Mouse (Mus musculus): ENCODE data around the gene Ten1. TPM values are rescaled to one million over a fixed set of nuclear protein-coding genes. Genes with fewer than 3 reads are reported as not detected.

Ten1 gene
- polyA plus RNA-seq, 1 experiment from 2014 or later: 82.0 TPM

DNA sequence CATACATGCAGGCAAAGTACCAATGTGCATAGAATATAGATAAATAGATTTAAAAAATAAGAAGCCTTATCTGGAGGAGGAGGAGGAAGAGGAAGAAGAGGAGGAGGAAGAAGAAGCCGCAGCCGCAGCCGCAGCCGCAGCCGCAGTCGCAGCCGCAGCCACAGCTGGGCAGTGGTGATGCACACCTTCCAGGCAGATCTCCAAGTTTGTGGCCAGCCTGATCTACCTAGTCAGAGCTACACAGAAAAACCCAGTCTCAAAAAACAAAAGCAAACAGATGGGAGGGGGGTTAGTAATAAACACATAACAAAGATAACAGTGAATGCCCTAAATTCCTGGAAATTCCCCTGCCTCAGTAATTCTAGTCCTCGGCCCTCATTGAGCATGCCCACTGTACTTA is 4.0 kb upstream of the Ten1 start:
- no peaks in the 10 kb centered on the region for H3K9me3 ChIP-seq (replicated peaks; ENCODE audit: control insufficient read depth, low read length, poor library complexity, severe bottlenecking)
- peaks cover 19% of the 10 kb centered on the region for H3K36me3 ChIP-seq (ENCODE audit: control insufficient read depth, insufficient read depth, low read length)
- H3K4me3 ChIP-seq (ENCODE audit: low read depth, low read length): no peak overlapping the region
- no peak overlapping the region for H3K27ac ChIP-seq (ENCODE audit: low read length)
- H3K4me1 ChIP-seq (ENCODE audit: control insufficient read depth, insufficient read depth, low read length): peaks cover 33% of the 10 kb centered on the region
- no peaks in the 10 kb centered on the region for H3K27me3 ChIP-seq (ENCODE audit: control insufficient read depth, insufficient read depth, low read depth, low read length)
- no peak overlapping the region for H3K4me2 ChIP-seq (ENCODE audit: low read length)
- no peak for ATAC-seq
- WGBS: 96% methylated on average over 8 of the region's 8 CpGs
- no peak overlapping the region for H3K9ac ChIP-seq (ENCODE audit: low read depth, low read length)

DNA sequence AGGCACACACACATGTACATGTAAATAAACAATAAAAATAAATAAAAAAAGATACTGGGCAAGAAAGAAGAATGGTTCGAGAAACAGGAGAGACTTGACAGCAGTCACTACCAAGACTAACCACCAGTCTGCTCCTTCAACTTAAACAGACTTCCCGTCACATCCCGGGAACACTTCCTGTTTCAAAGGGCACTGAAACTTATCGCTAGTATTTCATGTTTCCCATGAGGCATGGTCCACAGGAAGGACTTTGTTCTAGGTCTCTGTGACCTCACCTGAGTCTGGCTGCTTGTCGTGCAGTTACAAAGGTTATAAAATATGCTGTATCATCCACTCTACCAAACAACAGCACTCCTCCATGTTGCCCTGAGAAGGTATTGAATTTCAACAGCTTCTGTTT is 3.4 kb upstream of the Ten1 start:
- no peak overlapping the region for H3K4me3 ChIP-seq (ENCODE audit: low read depth, low read length)
- H3K4me1 ChIP-seq (ENCODE audit: control insufficient read depth, insufficient read depth, low read length): peaks cover 34% of the 10 kb centered on the region
- H3K4me2 ChIP-seq (ENCODE audit: low read length): no peak overlapping the region
- peaks cover 16% of the 10 kb centered on the region for H3K36me3 ChIP-seq (ENCODE audit: control insufficient read depth, insufficient read depth, low read length)
- H3K27ac ChIP-seq (ENCODE audit: low read length): no peak overlapping the region
- ATAC-seq: no peak
- H3K27me3 ChIP-seq (ENCODE audit: control insufficient read depth, insufficient read depth, low read depth, low read length): no peaks in the 10 kb centered on the region
- 85% methylated on average over 5 of the region's 5 CpGs for WGBS
- H3K9me3 ChIP-seq (replicated peaks; ENCODE audit: control insufficient read depth, low read length, poor library complexity, severe bottlenecking): no peaks in the 10 kb centered on the region
- no peak overlapping the region for H3K9ac ChIP-seq (ENCODE audit: low read depth, low read length)

DNA sequence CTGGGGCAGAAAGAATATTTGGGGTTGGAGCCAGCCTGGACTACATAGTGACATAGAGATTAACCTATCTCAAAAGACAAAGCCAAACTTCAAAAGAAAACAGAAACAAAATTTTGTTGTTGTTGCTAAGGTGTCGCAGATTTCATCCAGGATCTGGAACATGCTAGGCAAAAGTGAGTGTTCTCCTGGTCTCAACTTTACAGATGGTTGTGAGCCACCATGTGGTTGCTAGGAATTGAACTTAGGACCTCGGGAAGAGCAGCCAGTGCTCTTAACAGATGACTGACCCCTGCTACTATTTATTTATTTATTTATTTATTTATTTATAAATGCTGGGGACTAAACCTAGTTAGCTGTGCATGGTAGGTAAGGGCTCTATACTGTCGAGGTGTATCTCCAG is 2.3 kb upstream of the Ten1 start:
- no peak overlapping the region for H3K27ac ChIP-seq (ENCODE audit: low read length)
- H3K4me1 ChIP-seq (ENCODE audit: control insufficient read depth, insufficient read depth, low read length): peaks cover 34% of the 10 kb centered on the region
- peaks cover 12% of the 10 kb centered on the region for H3K36me3 ChIP-seq (ENCODE audit: control insufficient read depth, insufficient read depth, low read length)
- H3K9me3 ChIP-seq (replicated peaks; ENCODE audit: control insufficient read depth, low read length, poor library complexity, severe bottlenecking): no peaks in the 10 kb centered on the region
- no peak overlapping the region for H3K4me3 ChIP-seq (ENCODE audit: low read depth, low read length)
- no peak for ATAC-seq
- H3K9ac ChIP-seq (ENCODE audit: low read depth, low read length): no peak overlapping the region
- H3K4me2 ChIP-seq (ENCODE audit: low read length): no peak overlapping the region
- H3K27me3 ChIP-seq (ENCODE audit: control insufficient read depth, insufficient read depth, low read depth, low read length): no peaks in the 10 kb centered on the region
- WGBS: 88% methylated on average over 3 of the region's 3 CpGs

DNA sequence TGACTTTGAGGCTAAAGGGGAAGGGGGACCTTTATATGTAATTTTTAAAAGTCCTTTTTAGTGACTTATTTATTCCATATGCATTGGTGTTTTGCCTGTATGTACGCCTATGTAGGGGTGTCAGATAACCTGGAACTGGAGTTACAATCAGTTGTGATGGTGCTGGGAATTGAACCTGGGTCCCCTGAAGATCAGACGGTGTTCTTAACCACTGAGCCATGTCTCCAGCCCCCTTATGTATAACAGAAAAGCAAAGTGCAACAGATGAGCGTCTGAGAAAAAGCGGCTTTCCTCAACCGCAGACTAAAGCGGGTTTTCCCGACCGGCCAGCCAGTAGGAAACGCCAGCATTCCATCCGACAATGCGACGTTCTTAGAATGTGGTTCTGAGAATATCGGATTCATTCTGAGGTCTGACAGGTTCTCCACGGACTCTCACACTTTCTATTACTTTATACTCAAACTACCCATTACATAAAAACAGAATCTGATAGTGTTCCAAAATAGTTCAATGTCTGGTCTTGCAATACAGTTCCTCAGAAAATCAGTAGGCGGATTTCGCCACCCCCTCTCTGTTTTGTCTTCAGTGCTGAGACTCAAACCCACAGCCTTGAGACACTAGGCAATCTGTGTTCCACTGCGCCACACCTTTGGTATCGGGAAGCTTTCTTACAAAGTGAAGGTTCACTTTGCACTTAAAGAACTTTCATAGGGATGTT is 1.6 kb upstream of the Ten1 start:
- H3K27ac ChIP-seq (ENCODE audit: low read length): no peak overlapping the region
- H3K4me3 ChIP-seq (ENCODE audit: low read depth, low read length): peak overlapping the region; percentile 80; the same call in 1 of the 2 replicates
- H3K36me3 ChIP-seq (ENCODE audit: control insufficient read depth, insufficient read depth, low read length): peaks cover 12% of the 10 kb centered on the region
- WGBS: 94% methylated on average over 18 of the region's 18 CpGs
- H3K4me2 ChIP-seq (ENCODE audit: low read length): peak overlapping the region; percentile 62; the same call in 1 of the 2 replicates
- ATAC-seq: no peak
- no peaks in the 10 kb centered on the region for H3K27me3 ChIP-seq (ENCODE audit: control insufficient read depth, insufficient read depth, low read depth, low read length)
- H3K4me1 ChIP-seq (ENCODE audit: control insufficient read depth, insufficient read depth, low read length): peaks cover 34% of the 10 kb centered on the region
- H3K9ac ChIP-seq (ENCODE audit: low read depth, low read length): no peak overlapping the region
- H3K9me3 ChIP-seq (replicated peaks; ENCODE audit: control insufficient read depth, low read length, poor library complexity, severe bottlenecking): no peaks in the 10 kb centered on the region

DNA sequence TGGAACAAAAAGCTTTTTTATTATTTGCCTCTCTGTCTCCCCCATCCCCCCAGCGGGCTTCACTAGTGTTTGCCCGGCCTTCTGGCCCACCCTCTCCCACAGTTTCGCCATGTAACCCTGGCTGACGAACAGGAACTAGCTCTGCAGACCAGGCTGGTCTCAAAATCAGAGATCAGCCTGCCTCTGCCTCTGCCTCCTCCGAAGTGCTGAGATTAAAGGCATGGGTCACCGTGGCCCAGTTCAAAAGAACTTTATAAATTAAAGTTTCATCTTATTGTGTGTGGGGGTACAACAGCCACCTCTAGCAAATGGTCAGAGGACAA is 1.1 kb upstream of the Ten1 start:
- ATAC-seq: no peak
- Histone ChIP-seq H3K4me1 (ENCODE audit: control insufficient read depth, insufficient read depth, low read length) (peaks cover 34% of the 10 kb centered on the region), H3K27me3 (ENCODE audit: control insufficient read depth, insufficient read depth, low read depth, low read length) (no peaks in the 10 kb centered on the region), H3K9ac (ENCODE audit: low read depth, low read length) (0 out of 2 replicates have a peak overlapping the region, but pooled peaks have one; percentile 27), H3K27ac (ENCODE audit: low read length) (no peak overlapping the region), H3K4me3 (ENCODE audit: low read depth, low read length) (peak overlapping the region; percentile 80), H3K4me2 (ENCODE audit: low read length) (peak overlapping the region; percentile 62), H3K36me3 (ENCODE audit: control insufficient read depth, insufficient read depth, low read length) (peaks cover 12% of the 10 kb centered on the region), H3K9me3 (replicated peaks; ENCODE audit: control insufficient read depth, low read length, poor library complexity, severe bottlenecking) (no peaks in the 10 kb centered on the region)
- WGBS: 87% methylated on average over 6 of the region's 6 CpGs

DNA sequence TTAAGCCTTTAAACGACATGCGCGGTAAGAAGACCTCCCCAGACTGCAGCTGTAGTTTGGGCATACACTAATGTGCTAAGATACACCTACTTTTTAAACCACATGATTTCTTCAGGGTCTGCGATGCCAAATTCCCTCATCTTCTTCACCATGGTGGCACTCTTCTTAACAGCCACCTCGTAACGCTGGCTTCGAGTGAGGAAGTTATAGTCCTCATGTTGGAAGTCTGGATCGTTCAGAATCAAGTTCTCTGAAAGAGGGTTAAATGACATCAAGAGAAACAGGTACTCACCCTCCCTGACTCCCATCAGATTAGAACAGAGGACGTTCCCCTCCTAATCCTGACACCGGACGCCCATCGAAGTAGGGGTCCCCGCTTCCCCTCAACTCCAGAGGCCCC is 523 bp upstream of the Ten1 start:
- Histone ChIP-seq H3K27me3 (ENCODE audit: control insufficient read depth, insufficient read depth, low read depth, low read length) (no peaks in the 10 kb centered on the region), H3K4me3 (ENCODE audit: low read depth, low read length) (peak overlapping the region; percentile 80), H3K4me2 (ENCODE audit: low read length) (peak overlapping the region; percentile 62), H3K9me3 (replicated peaks; ENCODE audit: control insufficient read depth, low read length, poor library complexity, severe bottlenecking) (no peaks in the 10 kb centered on the region), H3K36me3 (ENCODE audit: control insufficient read depth, insufficient read depth, low read length) (peaks cover 12% of the 10 kb centered on the region), H3K4me1 (ENCODE audit: control insufficient read depth, insufficient read depth, low read length) (peaks cover 34% of the 10 kb centered on the region), H3K27ac (ENCODE audit: low read length) (peak overlapping the region; percentile 99), H3K9ac (ENCODE audit: low read depth, low read length) (peak overlapping the region; percentile 92)
- no peak; the same call in 1 of the 2 replicates for ATAC-seq
- WGBS: 21% methylated on average over 13 of the region's 13 CpGs

DNA sequence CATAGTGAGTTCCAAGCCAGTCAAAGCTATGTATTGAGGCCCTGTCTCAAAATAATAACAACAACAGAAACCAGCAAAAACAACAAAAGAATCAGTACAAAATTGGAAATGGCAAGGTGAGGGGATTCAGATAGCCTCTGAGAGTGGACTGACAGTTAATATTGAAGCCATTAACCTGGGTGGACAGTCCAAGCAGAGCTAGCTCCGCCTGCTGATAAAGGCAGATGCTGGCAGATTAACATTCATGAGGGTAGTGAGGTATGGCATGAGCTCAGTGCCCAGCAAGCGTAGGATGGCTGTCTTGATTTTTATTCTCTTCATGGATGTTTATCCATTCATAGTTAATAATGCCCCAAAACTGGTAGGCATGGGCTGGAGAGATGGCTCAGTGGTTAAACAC is 2.5 kb downstream of the Ten1 start:
- ATAC-seq: no peak
- H3K36me3 ChIP-seq (ENCODE audit: control insufficient read depth, insufficient read depth, low read length): peaks cover 8% of the 10 kb centered on the region
- WGBS: 93% methylated on average over 2 of the region's 2 CpGs

DNA sequence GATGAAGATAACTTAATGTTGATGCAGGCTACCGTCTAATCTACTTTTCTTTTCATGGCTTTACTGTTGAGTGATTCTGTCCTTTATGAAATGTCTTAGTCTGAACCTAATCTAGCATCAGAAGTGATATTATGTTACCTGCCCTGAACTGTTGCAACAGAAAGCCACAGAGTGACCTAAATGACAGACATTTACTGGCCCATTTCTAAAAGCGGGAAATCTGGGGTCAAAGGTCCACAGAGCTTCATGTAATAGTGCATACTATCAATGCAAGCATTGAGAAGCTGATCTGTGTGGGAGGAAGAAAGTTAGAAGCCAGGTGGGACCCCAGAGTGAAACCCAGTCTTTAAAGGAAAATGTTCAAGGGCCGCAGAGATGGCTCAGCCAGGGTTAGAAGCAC is 4.5 kb downstream of the Ten1 start:
- H3K4me2 ChIP-seq (ENCODE audit: low read length): no peak overlapping the region
- H3K9me3 ChIP-seq (replicated peaks; ENCODE audit: control insufficient read depth, low read length, poor library complexity, severe bottlenecking): no peaks in the 10 kb centered on the region
- 95% methylated on average over 3 of the region's 3 CpGs for WGBS
- peaks cover 3% of the 10 kb centered on the region; the same call in 1 of the 2 replicates for H3K4me1 ChIP-seq (ENCODE audit: control insufficient read depth, insufficient read depth, low read length)
- H3K36me3 ChIP-seq (ENCODE audit: control insufficient read depth, insufficient read depth, low read length): peaks cover 12% of the 10 kb centered on the region
- no peak overlapping the region for H3K27ac ChIP-seq (ENCODE audit: low read length)
- H3K4me3 ChIP-seq (ENCODE audit: low read depth, low read length): no peak overlapping the region
- H3K9ac ChIP-seq (ENCODE audit: low read depth, low read length): no peak overlapping the region
- H3K27me3 ChIP-seq (ENCODE audit: control insufficient read depth, insufficient read depth, low read depth, low read length): no peaks in the 10 kb centered on the region
- ATAC-seq: no peak

More for the DNA sequence above, 2.5 kb downstream of the Ten1 start:
- peaks cover 18% of the 10 kb centered on the region for H3K4me1 ChIP-seq (ENCODE audit: control insufficient read depth, insufficient read depth, low read length)
- no peak overlapping the region for H3K4me3 ChIP-seq (ENCODE audit: low read depth, low read length)
- H3K9ac ChIP-seq (ENCODE audit: low read depth, low read length): no peak overlapping the region
- no peak overlapping the region for H3K4me2 ChIP-seq (ENCODE audit: low read length)
- no peaks in the 10 kb centered on the region for H3K9me3 ChIP-seq (replicated peaks; ENCODE audit: control insufficient read depth, low read length, poor library complexity, severe bottlenecking)
- H3K27me3 ChIP-seq (ENCODE audit: control insufficient read depth, insufficient read depth, low read depth, low read length): no peaks in the 10 kb centered on the region
- H3K27ac ChIP-seq (ENCODE audit: low read length): no peak overlapping the region

DNA sequence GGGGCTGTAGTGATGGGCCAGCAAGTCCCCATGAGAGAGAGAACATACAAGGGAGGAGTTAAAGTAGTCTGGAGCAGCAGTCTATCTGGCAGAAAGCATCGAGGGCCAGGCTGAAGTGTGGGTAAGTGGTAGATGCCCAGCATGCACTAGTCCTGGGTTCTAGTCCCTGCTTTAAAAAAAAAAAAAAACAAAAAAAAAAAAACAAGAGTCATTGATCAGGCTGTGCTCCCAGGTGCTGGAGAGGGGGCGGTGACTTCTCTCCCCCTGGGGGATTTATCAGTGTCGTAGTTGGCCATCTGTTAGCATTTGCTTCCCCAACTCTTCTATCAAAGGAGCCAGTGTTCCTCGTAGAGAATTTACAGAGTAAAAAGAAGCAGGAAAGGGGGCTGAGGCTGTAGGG is 8.0 kb downstream of the Ten1 start:
- Histone ChIP-seq H3K9ac (ENCODE audit: low read depth, low read length) (no peak overlapping the region), H3K27me3 (ENCODE audit: control insufficient read depth, insufficient read depth, low read depth, low read length) (no peaks in the 10 kb centered on the region), H3K36me3 (ENCODE audit: control insufficient read depth, insufficient read depth, low read length) (peaks cover 12% of the 10 kb centered on the region), H3K9me3 (replicated peaks; ENCODE audit: control insufficient read depth, low read length, poor library complexity, severe bottlenecking) (no peaks in the 10 kb centered on the region), H3K4me3 (ENCODE audit: low read depth, low read length) (no peak overlapping the region), H3K27ac (ENCODE audit: low read length) (no peak overlapping the region), H3K4me1 (ENCODE audit: control insufficient read depth, insufficient read depth, low read length) (no peaks in the 10 kb centered on the region), H3K4me2 (ENCODE audit: low read length) (no peak overlapping the region)
- 83% methylated on average over 4 of the region's 4 CpGs for WGBS
- ATAC-seq: no peak

All from midbrain, embryonic 16.5 days (tissue).